Comparison of ENCODE assay signal across 8 mouse cellular contexts in genomic region chr12:51827958-51828650, GRCm38 (mm10). TPM values are rescaled to one million over a fixed set of nuclear protein-coding genes. Genes with fewer than 3 reads are reported as not detected.
DNase-seq lines count a peak whose midpoint lies in the region; ATAC-seq and TF ChIP-seq lines count a peak whose summit lies in the region.

No protein-coding gene starts in this region.

- peaks cover 58% of the 10 kb centered on the region for H3K36me3 ChIP-seq in erythroblast, embryonic 14.5 days (ENCODE audit: control insufficient read depth)
- H3K36me3 ChIP-seq in spleen, adult 2 months (ENCODE audit: control insufficient read depth, insufficient read depth, low read length), result peaks cover 8% of the 10 kb centered on the region
- peaks cover 22% of the 10 kb centered on the region for H3K36me3 ChIP-seq in limb, embryonic 14.5 days (ENCODE audit: control insufficient read depth, insufficient read depth, low read length)
- peaks cover 6% of the 10 kb centered on the region for H3K36me3 ChIP-seq in stomach, embryonic 15.5 days

- no peak for ATAC-seq in erythroblast, adult 5-6 weeks (replicated peaks; ENCODE audit: low FRiP score, poor library complexity, severe bottlenecking)
- ATAC-seq in limb, embryonic 14.5 days (ENCODE audit: low FRiP score, low read depth), result no peak
- no peak for ATAC-seq in stomach, embryonic 15.5 days (ENCODE audit: insufficient read depth, low FRiP score, low read depth)

- TF ChIP-seq CTCF in spleen, adult 2 months (IDR thresholded peaks at IDR 0.05; ENCODE audit: extremely low read depth, insufficient read depth, insufficient read length, insufficient replicate concordance), result no peak

- no peaks in the 10 kb centered on the region for H3K9me3 ChIP-seq in erythroblast, embryonic 14.5 days (ENCODE audit: control insufficient read depth, low read length)
- no peaks in the 10 kb centered on the region for H3K9me3 ChIP-seq in limb, embryonic 14.5 days (ENCODE audit: control insufficient read depth, low read length)
- no peaks in the 10 kb centered on the region for H3K9me3 ChIP-seq in stomach, embryonic 15.5 days

- H3K4me1 ChIP-seq in erythroblast, embryonic 14.5 days (ENCODE audit: control insufficient read depth), result peaks cover 59% of the 10 kb centered on the region
- H3K4me1 ChIP-seq in spleen, adult 2 months (ENCODE audit: control insufficient read depth, insufficient read depth, insufficient read length), result no peaks in the 10 kb centered on the region; the same call in 1 of the 2 replicates
- peaks cover 11% of the 10 kb centered on the region for H3K4me1 ChIP-seq in limb, embryonic 14.5 days (ENCODE audit: control insufficient read depth, insufficient read depth, low read length)
- peaks cover 5% of the 10 kb centered on the region; the same call in 1 of the 2 replicates for H3K4me1 ChIP-seq in stomach, embryonic 15.5 days

- H3K9ac ChIP-seq in limb, embryonic 14.5 days (ENCODE audit: low read depth, low read length, severe bottlenecking), result peak overlapping the region; percentile 99
- H3K9ac ChIP-seq in stomach, embryonic 15.5 days, result peak overlapping the region; percentile 95

- H3K4me2 ChIP-seq in limb, embryonic 14.5 days (replicated peaks; ENCODE audit: low read depth, low read length, severe bottlenecking), result peak overlapping the region; percentile 70
- peak overlapping the region; percentile 55 for H3K4me2 ChIP-seq in stomach, embryonic 15.5 days

- H3K27me3 ChIP-seq in erythroblast, embryonic 14.5 days (ENCODE audit: control insufficient read depth), result no peaks in the 10 kb centered on the region
- H3K27me3 ChIP-seq in spleen, adult 2 months (ENCODE audit: control insufficient read depth, insufficient read depth, low read length), result no peaks in the 10 kb centered on the region
- H3K27me3 ChIP-seq in limb, embryonic 14.5 days (ENCODE audit: control insufficient read depth, insufficient read depth, low read length), result no peaks in the 10 kb centered on the region
- H3K27me3 ChIP-seq in stomach, embryonic 15.5 days (replicated peaks), result no peaks in the 10 kb centered on the region

- 5% methylated on average over 6 of the region's 6 CpGs for WGBS in spleen, adult 2 months
- 24% methylated on average over 6 of the region's 6 CpGs for WGBS in limb, embryonic 14.5 days
- 13% methylated on average over 6 of the region's 6 CpGs for WGBS in stomach, embryonic 15.5 days

- H3K27ac ChIP-seq in spleen, adult 2 months (ENCODE audit: insufficient read depth, low read length), result peak overlapping the region; percentile 100
- peak overlapping the region; percentile 99 for H3K27ac ChIP-seq in limb, embryonic 14.5 days (replicated peaks; ENCODE audit: low read depth, low read length)
- H3K27ac ChIP-seq in stomach, embryonic 15.5 days, result peak overlapping the region; percentile 99

- no peak for TF ChIP-seq POLR2A in spleen, adult 2 months (IDR thresholded peaks at IDR 0.05; ENCODE audit: low read depth, low read length)
- TF ChIP-seq POLR2A in limb, embryonic 14.5 days (IDR thresholded peaks at IDR 0.05; ENCODE audit: borderline replicate concordance, extremely low read depth, insufficient read depth, insufficient read length), result no peak

- DNase-seq in spleen, adult 2 months (ENCODE audit: low read depth in 1 of 2, low spot score in 2 of 2), result no peak
- DNase-seq in spleen, adult 12 weeks (ENCODE audit: low spot score), result no peak
- DNase-seq in limb, embryonic 14.5 days (ENCODE audit: low spot score), result no peak
- no peak for DNase-seq in layer of hippocampus, adult 18-20 months (ENCODE audit: low spot score in 2 of 2)
- no peak for DNase-seq in MN1 (ENCODE audit: low spot score)

- H3K4me3 ChIP-seq in erythroblast, embryonic 14.5 days (replicated peaks), result peak overlapping the region; percentile 100
- H3K4me3 ChIP-seq in spleen, adult 2 months (ENCODE audit: extremely low read depth, insufficient read depth, insufficient read length), result peak overlapping the region; percentile 100
- H3K4me3 ChIP-seq in limb, embryonic 14.5 days (replicated peaks; ENCODE audit: low read length), result peak overlapping the region; percentile 92
- peak overlapping the region; percentile 93 for H3K4me3 ChIP-seq in stomach, embryonic 15.5 days (replicated peaks)

RNA-seq across cellular contexts. Expression of gene Hectd1, which starts 1.2 kb away (rescaled TPM):
- 0.40 and 0.52 TPM in 2 replicates for polyA plus RNA-seq in erythroblast, embryonic 14.5 days (2012)
- total RNA-seq in erythroblast, adult 5-6 weeks (2015; ENCODE audit: low replicate concordance), result 251 and 276 TPM in 2 replicates
- total RNA-seq in erythroblast, adult 5-6 weeks (2017; ENCODE audit: low replicate concordance), result 521 and 575 TPM in 2 replicates
- polyA plus RNA-seq in spleen, adult 2 months (2012; rRNA removed), result 11.1 and 12.8 TPM in 2 replicates
- polyA plus RNA-seq in limb, embryonic 14.5 days (2012; rRNA removed), result 32.8 and 35.8 TPM in 2 replicates
- 44.0 and 45.6 TPM in 2 replicates for polyA plus RNA-seq in limb, embryonic 14.5 days (2014; fragmentation: Nextera tagmentation; extraction: Ambion mirVana)
- polyA plus RNA-seq in stomach, embryonic 15.5 days (2015; fragmentation: Nextera tagmentation; extraction: Ambion mirVana), result 38.3 and 40.7 TPM in 2 replicates
- total RNA-seq in layer of hippocampus, adult 18-20 months (2021), result 10 to 100 TPM; 80.0 to 81.2 TPM
